Mouse (Mus musculus): ENCODE results near the gene Uvrag. TPM values are rescaled to one million over a fixed set of nuclear protein-coding genes. Genes with fewer than 3 reads are reported as not detected.

The Uvrag gene
- polyA plus RNA-seq, 1 experiment = 45.9 TPM

DNA sequence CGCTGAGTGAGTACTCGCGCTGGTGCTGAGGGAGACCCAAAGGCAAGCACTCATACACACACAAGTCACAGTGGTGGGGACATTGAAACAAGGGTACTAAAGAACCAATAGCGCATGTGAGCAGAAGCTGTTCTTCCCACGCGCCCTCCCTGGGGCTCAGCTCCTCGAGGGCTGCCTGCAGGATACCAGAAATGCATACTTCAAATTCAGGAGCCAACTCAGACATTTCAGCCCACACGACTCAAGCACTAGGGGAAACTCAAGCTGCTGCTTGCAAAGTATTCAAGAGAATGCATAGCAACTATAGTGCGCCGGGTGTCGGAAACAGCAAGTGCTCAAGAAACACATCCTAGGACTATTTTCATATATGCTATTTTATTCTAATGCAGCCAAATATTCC, 3.7 kb upstream of the Uvrag start:
- WGBS = 84% methylated on average over 11 of the region's 11 CpGs
- H3K36me3 ChIP-seq (ENCODE audit: control insufficient read depth, insufficient read depth, low read length) = no peaks in the 10 kb centered on the region
- TF ChIP-seq CTCF (IDR thresholded peaks at IDR 0.05; ENCODE audit: extremely low read depth, insufficient read depth, insufficient read length, insufficient replicate concordance) = no peak
- no peak for TF ChIP-seq POLR2A (IDR thresholded peaks at IDR 0.05; ENCODE audit: low read depth, low read length)
- H3K27me3 ChIP-seq (ENCODE audit: control insufficient read depth, insufficient read depth, low read length) = no peaks in the 10 kb centered on the region
- H3K27ac ChIP-seq (ENCODE audit: insufficient read depth, low read length) = peak overlapping the region; percentile 43; the same call in 1 of the 2 replicates
- no peak overlapping the region for H3K4me3 ChIP-seq (ENCODE audit: extremely low read depth, insufficient read depth, insufficient read length)
- H3K4me1 ChIP-seq (ENCODE audit: control insufficient read depth, insufficient read depth, insufficient read length) = peaks cover 56% of the 10 kb centered on the region; the same call in 1 of the 2 replicates
- no peak for DNase-seq (ENCODE audit: low read depth in 1 of 2, low spot score in 2 of 2)

DNA sequence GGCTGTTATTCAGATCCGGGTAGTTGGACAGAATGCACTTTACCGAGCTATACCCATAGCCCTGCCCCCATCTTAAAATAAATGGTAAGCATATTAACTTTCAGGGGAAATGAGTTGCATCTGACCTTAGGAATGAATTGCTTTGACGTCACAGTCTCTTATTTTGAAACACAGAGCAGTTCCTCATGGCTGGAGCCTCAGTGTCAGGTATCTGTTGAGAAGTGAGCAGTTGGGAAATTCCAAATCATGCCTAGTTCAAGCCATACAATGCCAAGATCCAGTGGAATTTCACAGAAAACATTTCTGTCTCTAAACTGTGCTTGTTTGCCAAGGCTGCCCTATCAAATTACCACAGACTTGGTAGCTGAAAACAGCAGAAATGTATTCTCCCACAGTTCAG, 2.3 kb upstream of the Uvrag start:
- H3K36me3 ChIP-seq (ENCODE audit: control insufficient read depth, insufficient read depth, low read length) = no peaks in the 10 kb centered on the region
- H3K4me1 ChIP-seq (ENCODE audit: control insufficient read depth, insufficient read depth, insufficient read length) = peaks cover 48% of the 10 kb centered on the region; the same call in 1 of the 2 replicates
- peak overlapping the region; percentile 61 for H3K27ac ChIP-seq (ENCODE audit: insufficient read depth, low read length)
- H3K27me3 ChIP-seq (ENCODE audit: control insufficient read depth, insufficient read depth, low read length) = no peaks in the 10 kb centered on the region
- H3K4me3 ChIP-seq (ENCODE audit: extremely low read depth, insufficient read depth, insufficient read length) = no peak overlapping the region
- TF ChIP-seq POLR2A (IDR thresholded peaks at IDR 0.05; ENCODE audit: low read depth, low read length) (no peak), CTCF (IDR thresholded peaks at IDR 0.05; ENCODE audit: extremely low read depth, insufficient read depth, insufficient read length, insufficient replicate concordance) (no peak)
- DNase-seq (ENCODE audit: low read depth in 1 of 2, low spot score in 2 of 2) = peak in 1 of 2 experiments; percentile 55
- WGBS = 54% methylated on average over 3 of the region's 3 CpGs

DNA sequence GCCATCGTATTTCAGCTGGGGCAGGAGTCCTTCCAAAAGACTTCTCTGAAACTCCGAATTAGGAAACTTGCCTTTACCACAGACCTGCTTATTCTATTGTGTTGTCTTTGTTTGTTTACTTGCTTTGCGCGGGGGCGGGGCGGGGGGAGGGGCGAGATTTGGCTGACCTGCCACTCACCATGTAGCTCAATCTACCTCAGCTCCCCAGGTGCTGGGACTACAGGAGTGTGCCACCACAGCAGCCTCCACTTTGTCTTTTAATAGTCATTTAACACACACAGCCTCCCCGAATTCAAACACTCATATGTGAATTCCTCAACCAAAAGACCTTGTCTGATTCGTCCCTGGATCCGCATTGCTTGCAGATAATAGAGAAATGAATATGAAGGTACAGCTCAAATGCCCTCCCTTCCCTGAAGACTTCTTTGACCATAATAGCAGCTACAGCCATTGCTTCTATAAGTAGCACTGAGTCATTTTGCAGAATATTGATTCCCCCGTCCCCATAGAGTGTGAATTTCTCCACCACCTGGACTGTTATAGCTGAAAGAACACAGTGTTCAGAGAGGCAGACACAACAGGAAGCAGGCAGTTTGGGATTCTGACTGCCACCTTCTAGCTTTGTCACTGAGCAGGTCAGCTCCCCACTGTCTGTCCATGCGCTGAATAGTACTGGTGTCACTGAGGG, 1.1 kb upstream of the Uvrag start:
- Histone ChIP-seq H3K27me3 (ENCODE audit: control insufficient read depth, insufficient read depth, low read length) (no peaks in the 10 kb centered on the region), H3K27ac (ENCODE audit: insufficient read depth, low read length) (peak overlapping the region; percentile 55), H3K36me3 (ENCODE audit: control insufficient read depth, insufficient read depth, low read length) (no peaks in the 10 kb centered on the region), H3K4me1 (ENCODE audit: control insufficient read depth, insufficient read depth, insufficient read length) (peaks cover 41% of the 10 kb centered on the region; the same call in 1 of the 2 replicates), H3K4me3 (ENCODE audit: extremely low read depth, insufficient read depth, insufficient read length) (peak overlapping the region; percentile 46)
- TF ChIP-seq CTCF (IDR thresholded peaks at IDR 0.05; ENCODE audit: extremely low read depth, insufficient read depth, insufficient read length, insufficient replicate concordance) (no peak), POLR2A (IDR thresholded peaks at IDR 0.05; ENCODE audit: low read depth, low read length) (no peak)
- 33% methylated on average over 12 of the region's 12 CpGs for WGBS
- DNase-seq (ENCODE audit: low read depth in 1 of 2, low spot score in 2 of 2) = no peak

DNA sequence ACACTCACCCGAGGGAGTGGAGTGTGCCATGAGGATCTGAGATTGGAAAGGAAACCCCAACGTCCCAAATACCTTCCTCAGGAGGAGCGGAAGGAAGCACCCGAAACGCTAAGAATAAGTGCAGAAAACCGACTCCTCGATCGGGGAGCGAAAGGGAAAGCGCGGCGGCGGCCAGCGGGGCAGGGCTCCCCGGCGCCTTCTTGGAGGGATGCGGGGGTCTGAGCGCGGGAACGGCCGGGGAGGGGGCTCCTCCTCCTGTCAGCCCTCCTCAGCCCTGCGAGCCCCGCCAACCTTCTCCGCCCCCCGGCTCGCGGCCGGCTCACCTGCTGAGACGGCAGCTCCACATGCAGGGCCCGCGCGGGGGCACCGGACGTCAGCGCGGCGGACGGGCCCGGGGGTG, 430 bp downstream of the Uvrag start:
- Histone ChIP-seq H3K4me1 (ENCODE audit: control insufficient read depth, insufficient read depth, insufficient read length) (peaks cover 35% of the 10 kb centered on the region; the same call in 1 of the 2 replicates), H3K4me3 (ENCODE audit: extremely low read depth, insufficient read depth, insufficient read length) (peak overlapping the region; percentile 86), H3K27me3 (ENCODE audit: control insufficient read depth, insufficient read depth, low read length) (no peaks in the 10 kb centered on the region), H3K36me3 (ENCODE audit: control insufficient read depth, insufficient read depth, low read length) (0 out of 2 replicates have a peak, but pooled peaks cover 2% of the 10 kb centered on the region), H3K27ac (ENCODE audit: insufficient read depth, low read length) (peak overlapping the region; percentile 95)
- WGBS = under 1% methylated on average over 38 of the region's 39 CpGs
- no peak for DNase-seq (ENCODE audit: low read depth in 1 of 2, low spot score in 2 of 2)
- TF ChIP-seq POLR2A (IDR thresholded peaks at IDR 0.05; ENCODE audit: low read depth, low read length) (no peak), CTCF (IDR thresholded peaks at IDR 0.05; ENCODE audit: extremely low read depth, insufficient read depth, insufficient read length, insufficient replicate concordance) (no peak)

DNA sequence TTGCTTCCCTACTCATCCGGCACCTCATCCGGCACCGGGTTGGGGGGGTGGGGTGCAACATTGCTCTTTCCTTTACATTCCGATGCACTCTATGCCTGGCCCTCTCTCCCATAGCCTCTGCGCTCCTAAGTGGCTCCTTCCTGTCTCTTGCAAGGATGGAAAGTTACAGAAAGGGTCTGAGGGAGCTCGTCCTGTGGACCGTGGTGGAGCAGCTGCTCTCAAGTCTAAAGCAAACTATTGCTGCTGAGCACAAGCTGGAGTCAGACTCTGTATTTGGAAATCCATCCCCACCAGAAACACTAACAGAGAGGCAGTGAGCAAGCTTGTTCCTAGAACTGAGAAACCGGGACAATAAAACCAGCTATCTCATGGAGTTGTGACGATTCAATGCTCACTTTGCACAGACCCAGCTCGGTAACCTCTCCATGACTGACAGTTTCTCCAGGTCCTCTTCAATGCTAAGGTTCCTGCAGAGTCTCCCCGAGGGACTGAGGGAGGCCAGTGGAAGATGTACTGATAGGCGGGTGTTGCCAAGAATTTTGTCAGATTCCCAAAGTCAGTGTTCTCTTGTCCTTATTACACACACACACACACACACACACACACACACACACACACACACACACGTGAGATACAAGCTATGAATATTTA, 975 bp downstream of the Uvrag start:
- Histone ChIP-seq H3K36me3 (ENCODE audit: control insufficient read depth, insufficient read depth, low read length) (0 out of 2 replicates have a peak, but pooled peaks cover 2% of the 10 kb centered on the region), H3K27ac (ENCODE audit: insufficient read depth, low read length) (peak overlapping the region; percentile 95), H3K27me3 (ENCODE audit: control insufficient read depth, insufficient read depth, low read length) (no peaks in the 10 kb centered on the region), H3K4me1 (ENCODE audit: control insufficient read depth, insufficient read depth, insufficient read length) (peaks cover 37% of the 10 kb centered on the region; the same call in 1 of the 2 replicates), H3K4me3 (ENCODE audit: extremely low read depth, insufficient read depth, insufficient read length) (peak overlapping the region; percentile 86)
- under 1% methylated on average over 13 of the region's 13 CpGs for WGBS
- no peak for TF ChIP-seq POLR2A (IDR thresholded peaks at IDR 0.05; ENCODE audit: low read depth, low read length)
- no peak for DNase-seq (ENCODE audit: low read depth in 1 of 2, low spot score in 2 of 2)

DNA sequence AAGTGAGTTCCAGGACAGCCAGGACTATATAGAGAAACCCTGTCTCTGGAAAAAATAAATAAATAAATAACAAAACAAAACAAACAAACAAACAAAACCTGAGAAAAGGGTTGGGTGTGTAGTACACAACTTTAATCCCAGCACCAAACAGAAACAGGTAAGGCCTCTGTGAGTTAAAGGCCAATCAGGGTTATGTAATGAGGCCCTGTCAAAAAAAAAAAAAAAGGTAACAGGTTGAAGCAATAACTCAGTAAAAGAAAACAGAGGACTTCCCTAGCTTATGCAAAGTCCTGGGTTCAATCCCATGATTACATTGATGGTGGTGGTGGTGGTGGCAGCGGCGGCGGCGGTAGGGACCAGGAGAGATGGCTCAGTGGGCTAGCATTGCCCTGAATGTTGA, 3.4 kb downstream of the Uvrag start:
- H3K36me3 ChIP-seq (ENCODE audit: control insufficient read depth, insufficient read depth, low read length) = 0 out of 2 replicates have a peak, but pooled peaks cover 2% of the 10 kb centered on the region
- no peak for DNase-seq (ENCODE audit: low read depth in 1 of 2, low spot score in 2 of 2)
- WGBS = 97% methylated on average over 4 of the region's 4 CpGs
- no peak overlapping the region for H3K27ac ChIP-seq (ENCODE audit: insufficient read depth, low read length)
- peaks cover 25% of the 10 kb centered on the region; the same call in 1 of the 2 replicates for H3K4me1 ChIP-seq (ENCODE audit: control insufficient read depth, insufficient read depth, insufficient read length)
- TF ChIP-seq CTCF (IDR thresholded peaks at IDR 0.05; ENCODE audit: extremely low read depth, insufficient read depth, insufficient read length, insufficient replicate concordance) (no peak), POLR2A (IDR thresholded peaks at IDR 0.05; ENCODE audit: low read depth, low read length) (no peak)
- no peaks in the 10 kb centered on the region for H3K27me3 ChIP-seq (ENCODE audit: control insufficient read depth, insufficient read depth, low read length)
- H3K4me3 ChIP-seq (ENCODE audit: extremely low read depth, insufficient read depth, insufficient read length) = no peak overlapping the region
